Mouse (Mus musculus) layer of hippocampus, postnatal 25 days (tissue): ENCODE results near the gene Pdzd4. TPM values are rescaled to one million over a fixed set of nuclear protein-coding genes. Genes with fewer than 3 reads are reported as not detected.

Source experiments
- DNase-seq, 2 experiments: peaks; one replicate each; pipeline ENCODE4 v3.0.0; 2022; ENCODE audit warnings: mixed read lengths in 2 of 2, low spot score in 1 of 2; ENCODE audit errors: extremely low spot score in 1 of 2
- total RNA-seq, 2 experiments: library from RNA; stranded (reverse); gene quantifications; 2 replicates each; pipeline ENCODE4 v1.2.3; 2021

Pdzd4 gene
- 100 to 1,000 TPM; 101 to 102 TPM for total RNA-seq

DNA sequence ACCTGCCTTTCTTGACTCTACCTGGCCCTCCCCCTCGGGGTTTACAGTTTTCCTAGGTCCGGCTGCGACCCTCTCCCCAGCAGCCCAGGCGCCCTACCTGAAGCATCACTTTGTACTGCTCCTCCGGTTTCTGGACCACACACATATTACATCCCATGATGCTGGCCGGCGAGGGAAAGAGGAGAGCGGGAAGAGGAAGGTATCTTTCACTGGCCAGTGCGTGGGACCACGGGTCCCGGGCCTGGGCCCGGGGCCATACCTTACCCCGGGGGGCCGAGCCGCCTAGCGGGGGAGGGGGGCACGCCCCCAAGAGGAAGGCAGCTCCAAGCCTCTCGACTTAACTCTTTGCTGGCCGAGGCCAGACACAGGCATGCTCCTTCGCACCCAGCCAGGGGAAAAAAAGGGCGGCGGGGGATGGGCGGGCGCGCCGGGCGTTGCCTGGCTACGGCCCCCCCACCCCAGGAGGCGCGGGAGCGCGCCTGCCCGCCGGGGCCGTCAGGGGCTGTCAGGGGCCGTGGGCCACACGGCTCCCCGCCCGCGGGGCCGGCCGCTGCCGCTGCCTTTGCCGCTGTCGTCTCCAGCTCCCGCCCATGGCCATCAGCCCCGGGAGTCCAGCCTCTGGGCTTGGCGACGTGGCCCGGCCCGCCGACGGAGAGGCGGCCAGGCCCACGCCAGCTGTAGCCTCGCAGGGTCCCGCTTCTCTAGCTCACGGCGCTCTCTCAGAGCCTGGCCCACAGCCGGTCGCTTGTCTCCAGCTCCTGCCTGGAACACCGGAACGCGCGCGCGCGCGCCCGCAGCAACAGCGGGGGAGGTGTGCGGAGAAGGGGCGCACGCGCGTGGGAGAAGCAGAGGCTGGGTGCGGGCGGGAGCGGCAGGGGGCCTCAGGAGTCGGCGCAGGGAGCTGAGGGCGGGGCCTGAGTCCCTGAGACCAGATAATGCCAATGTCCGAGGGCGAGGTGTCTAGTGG lies at the start of gene Pdzd4:
Gene Pdzd4, minus strand, starts transcription at position 785 of the 967 bp plus-strand sequence.
- peak; percentile 26 to 34 for DNase-seq

DNA sequence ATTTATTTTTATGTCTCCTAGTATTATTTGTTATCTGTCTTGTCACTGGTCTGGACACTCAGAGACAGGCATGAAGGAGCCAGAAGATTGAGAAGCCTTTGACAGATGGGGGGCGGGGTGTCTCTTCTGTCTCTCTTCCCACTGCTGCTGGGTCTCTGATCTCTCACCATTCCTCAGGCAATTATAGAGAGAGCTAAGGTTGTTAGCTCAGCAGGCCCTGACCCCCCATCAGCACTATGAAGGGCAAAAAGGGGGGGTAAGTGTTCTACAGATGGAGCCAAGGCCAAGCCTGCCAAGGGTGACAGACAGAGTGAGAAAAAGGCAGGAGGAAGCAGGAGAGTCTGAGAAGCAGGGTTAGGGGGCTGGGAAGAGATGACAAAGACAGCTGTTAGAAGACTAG lies 47.2 kb upstream of the Pdzd4 start:
- DNase-seq = no peak

DNA sequence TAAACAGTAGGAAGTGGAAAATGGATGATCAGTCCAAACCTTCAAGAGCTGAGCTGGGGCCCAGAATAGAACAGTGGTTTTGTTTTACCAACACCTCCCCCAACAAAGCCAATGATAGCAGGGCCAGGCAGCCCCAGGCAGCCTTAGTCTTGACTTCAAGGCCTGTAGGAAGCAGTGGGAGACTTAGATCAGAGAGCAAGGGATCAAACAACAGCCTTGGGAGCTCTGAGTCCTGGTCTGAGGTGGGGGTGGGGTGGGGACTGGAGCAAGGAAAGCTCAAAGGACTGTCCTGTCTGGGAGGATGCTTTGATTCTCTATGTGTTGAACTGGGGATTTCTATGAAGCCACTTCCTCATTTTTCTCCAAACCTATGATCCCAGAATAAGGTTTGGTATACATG lies 46.7 kb upstream of the Pdzd4 start:
- DNase-seq = no peak

DNA sequence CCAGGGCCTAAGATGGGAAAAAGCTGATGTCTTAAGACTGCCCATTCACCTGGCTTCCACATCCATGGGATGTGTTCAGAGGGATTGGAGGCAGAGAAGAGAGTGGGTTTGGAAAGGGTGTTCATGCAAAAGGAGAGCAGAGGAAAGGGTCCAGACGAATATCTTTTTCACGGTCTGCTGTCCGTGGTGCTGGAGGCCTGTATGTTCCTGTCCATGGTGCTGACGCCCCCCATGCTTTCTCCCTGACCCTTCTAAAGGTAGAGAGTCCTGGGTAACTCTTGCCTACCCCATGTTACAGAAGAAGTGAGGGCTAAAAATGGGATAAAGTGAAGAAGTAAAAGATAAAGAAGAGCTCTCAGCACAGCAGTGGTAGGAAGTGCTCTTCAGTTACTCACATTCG lies 44.6 kb upstream of the Pdzd4 start:
- no peak for DNase-seq

DNA sequence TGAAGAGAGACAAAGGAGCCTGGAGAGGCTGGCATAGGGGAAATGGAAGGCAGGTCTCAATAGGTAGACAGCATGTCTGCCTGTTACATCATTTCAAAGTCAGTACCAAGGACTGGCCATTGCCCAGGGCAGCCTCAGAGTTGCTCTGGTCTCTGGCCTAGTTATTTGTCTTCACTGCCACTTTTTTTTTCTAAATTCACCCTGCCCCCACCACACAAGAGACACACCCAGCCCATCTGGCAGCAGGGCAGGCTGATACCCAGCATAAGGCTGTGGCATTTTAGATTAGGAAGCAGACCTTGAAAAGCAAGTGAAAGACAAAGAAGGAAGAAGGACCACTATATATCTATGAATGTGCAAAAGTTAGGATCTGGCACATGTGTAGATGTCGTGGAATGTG lies 43.1 kb upstream of the Pdzd4 start:
- DNase-seq = no peak

DNA sequence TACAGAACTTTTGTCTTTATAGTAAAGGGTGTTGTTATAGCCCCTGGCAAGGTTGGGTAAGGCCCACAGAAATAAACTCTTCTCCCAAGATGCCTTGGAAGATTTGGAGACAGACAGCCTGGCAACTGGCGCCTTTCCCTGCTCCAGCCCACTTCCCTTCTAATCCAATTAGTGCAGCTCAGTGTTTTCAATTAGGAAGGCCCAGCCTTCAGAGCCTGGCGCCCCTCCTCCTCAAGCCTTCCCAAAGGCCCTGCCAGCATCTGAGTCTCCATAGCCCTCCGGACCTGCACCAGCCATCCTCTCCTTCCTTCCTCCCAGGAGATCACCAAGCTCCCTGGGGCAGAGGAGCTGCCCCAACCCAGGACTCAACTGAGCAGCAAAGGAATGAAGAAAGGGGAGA lies 42.5 kb upstream of the Pdzd4 start:
- DNase-seq = no peak

DNA sequence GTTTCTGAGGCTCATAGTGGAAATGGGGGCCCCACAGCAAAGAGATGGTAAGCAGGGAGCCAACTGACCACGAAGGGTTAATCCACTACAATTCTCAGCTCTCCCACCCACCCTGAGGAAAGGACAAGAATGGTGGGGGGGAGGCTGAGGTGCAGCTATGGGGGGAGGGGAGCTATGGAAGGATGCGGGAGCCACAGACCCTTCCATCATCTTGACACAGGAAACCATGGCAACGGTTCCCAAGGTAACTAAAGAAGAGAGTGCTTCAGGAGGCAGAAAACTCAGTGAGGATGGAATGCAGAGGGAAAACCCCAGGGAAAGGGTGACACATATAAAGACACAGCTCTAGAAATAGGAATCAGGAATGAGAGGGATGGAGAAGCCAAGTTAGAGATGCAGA lies 39.9 kb upstream of the Pdzd4 start:
- DNase-seq = no peak

DNA sequence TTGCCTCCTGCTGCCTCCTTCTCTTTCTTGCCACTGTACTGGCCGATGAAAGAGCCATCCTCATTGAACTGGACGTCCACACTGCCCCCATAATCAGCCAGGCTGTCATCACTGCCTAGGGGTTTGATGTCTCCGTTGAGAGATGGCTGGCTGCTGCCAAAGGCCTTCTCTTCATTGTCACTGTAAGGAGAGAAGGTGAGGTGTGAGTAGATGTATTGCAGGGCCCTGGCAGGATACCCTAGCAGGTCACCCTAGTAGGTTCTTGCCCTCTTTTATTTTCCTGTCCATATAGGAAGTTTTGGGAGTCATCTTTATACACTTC lies 30.3 kb upstream of the Pdzd4 start:
- DNase-seq = no peak

DNA sequence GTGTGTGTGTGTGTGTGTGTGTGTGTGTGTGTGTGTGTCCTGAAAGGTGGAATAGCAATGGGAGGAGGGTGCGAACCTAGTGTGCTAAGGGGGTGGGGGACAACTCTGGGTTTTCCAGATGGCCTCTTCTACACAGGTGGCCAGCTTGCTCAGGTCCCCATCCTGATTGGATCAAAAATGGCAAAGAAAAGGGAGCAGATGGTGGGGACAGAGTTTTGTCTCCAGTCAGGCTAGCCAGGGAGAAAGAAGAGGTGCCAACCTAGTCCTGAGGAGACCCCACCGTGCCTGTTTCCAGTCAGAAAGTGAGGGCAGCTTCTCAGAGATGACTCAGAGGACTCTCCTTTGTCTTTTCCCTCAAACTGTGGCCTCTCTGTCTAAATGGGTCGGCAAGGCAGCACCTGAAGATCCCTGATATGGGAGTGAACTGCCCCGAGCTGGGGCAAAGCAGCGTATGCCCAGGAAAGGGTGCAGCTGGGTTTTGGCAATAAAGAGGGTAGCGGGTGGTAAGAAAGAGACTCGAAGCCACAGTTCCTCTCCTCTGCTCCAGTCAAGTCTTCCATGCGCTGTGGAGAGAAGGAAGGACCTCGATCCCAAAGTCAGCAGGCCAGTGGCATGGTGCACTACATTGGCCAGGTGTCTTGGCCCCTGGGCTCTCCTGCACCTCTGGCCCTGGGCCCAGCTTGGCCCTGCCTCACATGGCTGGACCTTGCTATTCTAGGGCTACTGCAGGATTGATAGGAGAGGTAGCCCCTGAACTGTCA lies 29.7 kb upstream of the Pdzd4 start:
- no peak for DNase-seq

DNA sequence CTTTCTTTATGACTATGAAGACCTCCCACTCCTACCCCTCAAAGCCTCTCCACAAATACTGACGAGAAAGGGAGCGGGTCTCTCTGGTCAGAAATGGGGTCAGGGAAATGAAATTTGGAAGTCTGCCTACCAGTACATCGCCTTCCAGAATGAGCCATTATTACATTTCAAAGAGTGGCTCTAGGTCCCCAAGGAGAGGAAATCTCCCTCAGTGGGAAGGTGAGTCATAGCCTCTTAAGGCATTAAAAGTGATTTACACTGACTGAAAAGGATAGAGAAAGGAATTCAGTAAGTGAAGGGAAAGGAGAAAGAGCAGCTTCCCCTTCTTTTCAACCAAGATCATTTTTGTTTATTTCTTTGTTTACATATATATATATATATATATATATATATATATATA lies 11.9 kb upstream of the Pdzd4 start:
- DNase-seq = no peak

DNA sequence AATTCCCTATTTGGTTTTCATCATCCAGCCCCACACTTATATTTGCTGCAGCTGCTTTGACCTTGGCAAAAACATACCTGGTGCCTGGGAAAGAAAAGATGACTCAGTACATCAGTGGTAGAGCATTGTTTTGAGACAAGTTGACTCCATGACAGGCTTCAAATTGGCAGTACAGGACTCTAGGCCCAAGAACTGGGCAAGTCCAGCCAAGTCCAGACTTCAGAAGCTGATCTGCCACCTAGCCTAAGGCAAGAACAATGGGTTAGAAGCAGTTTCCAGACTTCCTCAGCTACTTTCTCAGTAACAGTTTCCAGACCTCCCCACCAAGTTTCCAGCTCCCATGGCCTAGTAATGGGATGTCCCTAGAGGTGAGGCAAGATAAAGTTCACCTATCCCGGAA lies 11.0 kb upstream of the Pdzd4 start:
- DNase-seq = no peak

DNA sequence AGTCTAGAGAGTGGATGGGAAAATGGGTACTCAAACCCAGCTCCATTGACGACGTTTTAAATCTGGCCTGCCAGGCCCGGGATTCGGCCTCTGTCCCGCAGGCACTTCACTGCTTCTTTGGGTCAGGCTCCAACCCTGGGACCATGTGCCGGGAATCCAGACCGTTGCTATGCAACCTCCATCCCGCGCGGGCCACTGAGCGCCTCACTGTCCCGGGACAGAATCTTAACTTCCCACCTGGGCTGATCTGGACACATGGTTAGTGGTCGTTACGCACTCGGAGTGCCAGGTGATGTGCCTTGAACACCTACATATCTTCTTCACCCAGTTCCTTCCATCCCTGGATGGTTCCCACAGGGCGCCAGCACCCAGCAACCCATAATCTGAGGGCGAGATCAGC lies 1.0 kb downstream of the Pdzd4 start:
- no peak for DNase-seq

DNA sequence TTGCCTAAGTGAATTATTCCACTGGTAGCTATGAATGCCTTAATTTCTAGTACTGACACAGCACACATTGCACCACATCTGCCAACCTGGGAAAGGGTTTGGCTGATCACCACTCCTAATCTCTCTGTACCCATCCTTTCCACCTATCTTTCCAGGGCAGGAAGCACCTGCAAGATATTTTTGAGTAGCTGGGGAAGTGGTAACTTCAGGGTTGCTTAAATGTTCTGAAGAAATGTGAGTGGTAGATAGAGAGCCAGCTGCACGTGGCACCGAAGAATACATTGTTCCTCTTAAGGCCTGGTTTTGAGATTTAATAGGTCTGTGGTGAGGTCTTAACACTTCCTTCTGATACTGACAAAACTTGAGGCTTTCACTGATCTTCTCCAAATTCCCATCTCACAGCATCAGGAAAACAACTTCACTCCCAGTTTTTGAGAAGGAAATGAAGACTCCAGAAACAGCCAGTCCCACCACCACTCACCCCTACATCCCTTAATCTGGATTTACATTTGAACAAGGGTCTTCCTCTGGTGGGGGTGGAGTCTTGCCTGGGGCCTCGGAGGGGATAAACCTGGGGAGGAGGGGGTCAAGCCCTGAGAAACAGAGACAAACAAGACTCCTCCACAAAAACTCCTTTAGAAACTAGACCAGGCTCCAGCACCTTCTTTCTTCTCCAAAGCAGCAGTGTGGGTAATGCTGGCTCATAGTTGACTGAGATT lies 8.0 kb downstream of the Pdzd4 start:
- DNase-seq = no peak

DNA sequence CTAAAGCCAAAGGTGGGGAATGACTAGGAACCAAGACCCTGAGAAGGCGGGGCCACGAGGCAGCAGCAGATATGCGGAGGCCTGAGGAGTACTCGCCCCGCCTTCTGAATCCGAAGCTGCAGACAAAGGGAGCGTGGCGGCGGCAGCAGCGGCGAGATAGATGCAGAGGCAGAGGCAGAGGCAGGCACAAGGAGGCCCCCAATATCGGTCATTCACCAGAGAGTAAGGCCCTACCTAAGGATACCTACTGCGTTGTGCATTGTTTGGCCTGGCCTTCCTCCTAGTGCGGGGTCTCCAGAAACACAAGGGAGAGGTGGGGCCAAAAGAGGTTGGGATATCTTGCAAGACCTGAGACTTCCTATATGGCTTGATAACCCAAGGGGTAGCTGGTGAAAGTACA lies 9.7 kb downstream of the Pdzd4 start:
- DNase-seq = no peak

DNA sequence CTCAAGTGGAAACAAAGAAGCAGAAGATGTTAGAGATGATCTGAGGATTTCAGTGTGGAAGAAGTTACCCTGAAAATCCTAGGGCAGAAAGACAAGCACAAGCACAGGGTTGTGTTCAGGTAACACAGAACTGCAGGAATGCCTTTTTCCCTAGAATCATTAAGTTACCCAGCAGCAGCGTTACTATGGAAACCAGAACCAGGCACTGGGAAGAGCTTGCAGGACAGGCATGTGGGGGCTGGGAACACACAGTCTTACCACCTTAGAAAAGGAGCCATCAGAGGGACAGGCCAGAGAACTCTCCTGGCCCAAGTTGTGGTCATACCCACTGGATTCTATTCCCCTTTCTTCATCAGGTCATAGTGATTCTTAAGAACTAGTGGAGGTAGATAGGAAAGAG lies 19.0 kb downstream of the Pdzd4 start:
- DNase-seq = no peak

DNA sequence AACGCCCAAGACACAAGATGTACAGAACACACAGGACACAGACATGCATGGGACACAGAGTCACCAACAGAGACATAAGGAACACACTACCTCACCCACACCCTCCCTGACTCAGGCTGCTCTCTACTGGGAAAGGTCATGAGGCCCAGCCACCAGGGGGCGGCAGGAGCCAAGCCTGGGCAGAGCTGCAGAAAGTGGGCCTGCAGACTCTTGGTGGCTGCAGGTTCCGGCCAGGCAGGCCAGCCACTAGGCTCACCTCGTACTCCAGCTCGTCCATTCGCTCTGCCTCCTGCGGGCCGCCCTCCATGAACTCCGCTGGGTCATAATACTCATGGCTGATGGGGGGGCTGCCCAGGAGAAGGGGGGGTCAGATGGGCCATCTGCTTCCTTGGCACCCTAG lies 26.3 kb downstream of the Pdzd4 start:
- peak in 1 of 2 experiments; percentile 58 for DNase-seq

DNA sequence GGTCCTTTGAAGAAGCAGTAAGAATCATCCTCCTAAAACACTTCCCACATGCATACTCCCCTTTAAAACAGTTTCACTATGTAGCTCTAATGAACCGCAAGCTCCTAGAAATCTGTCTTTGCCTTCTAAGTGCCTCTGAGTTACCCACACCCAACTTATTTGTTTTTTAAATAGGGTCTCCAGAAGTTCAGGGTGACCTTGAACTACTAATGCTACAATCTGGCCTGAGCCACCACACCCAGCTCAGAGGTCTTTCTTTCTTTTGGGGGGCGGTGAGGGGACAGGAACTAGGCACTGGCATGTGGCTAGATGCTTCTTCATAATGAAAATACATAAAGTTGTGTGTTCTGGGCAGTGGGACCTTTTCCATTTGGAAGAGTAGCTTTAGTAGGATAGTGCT lies 27.3 kb downstream of the Pdzd4 start:
- no peak for DNase-seq

DNA sequence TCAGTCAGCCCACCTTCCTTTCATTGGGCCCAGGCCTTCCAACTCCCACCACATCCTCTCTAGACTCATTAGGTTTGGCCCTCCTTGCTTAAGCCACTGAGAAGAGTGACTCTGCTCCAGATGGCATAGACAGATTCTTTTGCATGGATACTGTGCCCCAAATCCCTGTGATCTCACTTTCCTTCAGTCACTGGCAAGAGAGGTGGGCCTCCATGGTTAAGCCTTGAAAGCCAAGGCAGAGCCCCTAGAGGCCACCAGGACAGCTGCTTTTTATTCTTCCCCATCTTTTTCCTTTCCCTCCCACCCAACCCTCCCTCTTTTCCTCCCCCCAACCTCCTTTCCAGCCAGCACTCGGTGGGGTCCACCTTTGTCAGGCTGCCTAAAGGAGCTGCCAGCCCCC lies 31.3 kb downstream of the Pdzd4 start:
- no peak for DNase-seq

DNA sequence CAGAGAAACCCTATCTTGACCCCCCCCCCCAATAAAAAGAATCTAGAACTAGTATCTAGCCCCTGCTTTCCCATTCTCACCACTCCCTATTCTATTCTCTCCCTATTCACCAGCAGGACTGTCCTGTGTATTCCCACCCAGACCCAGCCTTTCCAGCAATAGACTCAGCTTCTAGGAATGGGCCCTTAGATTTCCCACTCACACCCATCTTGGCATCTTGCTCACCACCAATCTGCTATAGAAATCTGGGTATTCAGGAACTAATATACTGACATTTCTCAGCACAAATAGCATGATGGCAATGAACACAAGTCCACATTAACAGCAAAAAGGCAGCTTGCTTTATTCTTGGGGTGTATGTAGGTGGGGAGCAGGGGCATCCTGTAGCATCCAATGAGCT lies 31.7 kb downstream of the Pdzd4 start:
- DNase-seq = no peak

DNA sequence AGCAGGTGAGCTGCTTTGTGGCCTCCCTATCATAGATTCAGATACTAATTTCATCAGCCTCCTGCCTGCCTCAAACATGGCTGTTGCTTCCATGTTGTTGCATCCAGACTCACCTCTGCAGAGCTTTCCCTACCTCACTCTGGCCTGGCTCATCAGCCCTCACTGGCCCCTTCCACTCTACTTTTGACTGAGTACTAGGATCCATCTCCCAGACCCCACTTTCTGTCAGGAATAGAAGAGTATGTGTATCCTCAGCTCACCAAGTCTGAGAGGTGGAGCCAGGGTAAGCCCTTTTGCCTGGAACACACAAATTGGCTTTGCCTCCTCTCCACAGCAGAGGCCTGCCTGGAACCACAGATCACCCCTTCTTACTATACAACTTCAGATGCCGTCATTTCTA lies 36.3 kb downstream of the Pdzd4 start:
- no peak for DNase-seq

DNA sequence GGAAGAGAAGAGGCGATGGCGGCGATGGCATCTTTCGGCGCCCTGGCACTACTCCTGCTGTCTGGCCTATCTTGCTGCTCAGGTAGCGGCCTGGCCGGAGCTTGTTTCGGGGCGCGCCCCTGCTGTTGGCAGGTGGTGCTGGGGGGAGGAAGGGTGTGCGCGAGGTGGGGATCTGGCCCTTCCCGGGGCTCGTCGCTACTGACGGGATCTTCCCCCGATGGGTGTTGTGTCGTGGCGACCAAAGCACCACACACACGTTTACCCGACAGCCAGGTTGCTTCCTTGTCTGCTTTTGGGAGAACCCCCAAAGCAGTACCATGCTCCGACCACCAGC lies 37.6 kb downstream of the Pdzd4 start:
- DNase-seq = no peak
